Mouse (Mus musculus) lung, embryonic 15.5 days (tissue): ENCODE measurements around the gene Vezt. TPM values are rescaled to one million over a fixed set of nuclear protein-coding genes. Genes with fewer than 3 reads are reported as not detected.

Experiments
- ATAC-seq: fragments of 200-750 bp; cut with Nextera tagmentation; 2 replicates; pipeline ENCODE4 v1.8.0; 2017; ENCODE audit warnings: moderate number of reproducible peaks, borderline replicate concordance; ENCODE audit not compliant: low FRiP score, low TSS enrichment; ENCODE audit errors: extremely low read depth
- H3K27ac ChIP-seq: fragments of 300-500 bp; sonication (generic); 2 replicates; pipeline ENCODE4 v1.5.1; 2015; ENCODE audit warnings: moderate library complexity, mild to moderate bottlenecking, inconsistent platforms
- H3K27me3 ChIP-seq: fragments of 300-500 bp; sonication (generic); 2 replicates; pipeline ENCODE4 v1.6.1; 2015; ENCODE audit warnings: inconsistent platforms
- H3K36me3 ChIP-seq: fragments of 300-500 bp; sonication (generic); 2 replicates; pipeline ENCODE4 v1.6.1; 2015; ENCODE audit warnings: inconsistent platforms
- H3K4me1 ChIP-seq: fragments of 300-500 bp; sonication (generic); 2 replicates; pipeline ENCODE4 v1.6.1; 2015; ENCODE audit warnings: inconsistent platforms
- H3K4me2 ChIP-seq: fragments of 300-500 bp; sonication (generic); 2 replicates; pipeline ENCODE4 v1.6.1; 2015; ENCODE audit warnings: inconsistent platforms, mild to moderate bottlenecking, moderate library complexity
- H3K4me3 ChIP-seq: fragments of 300-500 bp; sonication (generic); 2 replicates; pipeline ENCODE4 v1.5.1; 2015; ENCODE audit warnings: mild to moderate bottlenecking, inconsistent platforms
- H3K9ac ChIP-seq: fragments of 300-500 bp; sonication (generic); 2 replicates; pipeline ENCODE4 v1.6.1; 2015; ENCODE audit warnings: inconsistent platforms
- H3K9me3 ChIP-seq: fragments of 300-500 bp; sonication (generic); 2 replicates; pipeline ENCODE4 v1.6.1; 2016; ENCODE audit warnings: inconsistent platforms
- WGBS: fragments of 180-500 bp; shearing (Covaris S2); methylation state at CpG from one replicate; pipeline ENCODE4 v1.1.7; 2015; 5-methylcytosine and 5-hydroxymethylcytosine counted together
- polyA plus RNA-seq: library from polyadenylated mRNA; unstranded; fragments of >200 nt; fragmentation: Nextera tagmentation; extraction: Ambion mirVana; gene quantifications from 2 replicates; pipeline ENCODE4 v1.2.1, GENCODE M21; 2015

The Vezt gene
- polyA plus RNA-seq, 1 experiment from 2014 or later, result 27.8 TPM

DNA sequence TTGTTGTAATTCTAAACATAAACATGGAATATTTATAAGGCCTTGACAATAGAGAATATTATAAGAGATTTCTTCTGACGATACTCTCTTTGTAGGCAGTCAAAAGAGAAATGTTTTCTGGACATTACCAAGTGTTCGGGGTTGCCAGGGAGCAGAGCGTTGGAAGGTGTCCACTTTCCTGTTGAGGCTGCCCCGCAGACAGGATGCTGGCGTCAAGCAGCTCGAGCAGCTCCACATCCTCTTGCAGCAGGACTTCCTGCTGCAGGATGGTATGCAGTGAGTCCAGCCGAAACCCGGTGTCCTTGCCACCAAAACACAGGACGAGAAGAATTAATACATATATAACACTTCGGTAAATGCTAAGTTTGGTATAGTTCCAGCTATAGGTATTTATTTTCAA is 35.4 kb downstream of the Vezt start:
- no peak overlapping the region for H3K9ac ChIP-seq
- H3K4me3 ChIP-seq, result no peak overlapping the region
- ATAC-seq, result no peak
- no peaks in the 10 kb centered on the region for H3K9me3 ChIP-seq
- H3K27me3 ChIP-seq, result no peaks in the 10 kb centered on the region
- peaks cover 68% of the 10 kb centered on the region for H3K36me3 ChIP-seq
- no peak overlapping the region for H3K4me2 ChIP-seq
- H3K27ac ChIP-seq, result no peak overlapping the region
- no peaks in the 10 kb centered on the region for H3K4me1 ChIP-seq
- 72% methylated on average over 10 of the region's 10 CpGs for WGBS

GRCm38 (mm10) chr10:93999357-93999756 is 36.3 kb downstream of the Vezt start:
- H3K9me3 ChIP-seq, result no peaks in the 10 kb centered on the region
- no peak overlapping the region for H3K27ac ChIP-seq
- ATAC-seq, result no peak
- no peak overlapping the region for H3K4me2 ChIP-seq
- peaks cover 74% of the 10 kb centered on the region for H3K36me3 ChIP-seq
- H3K4me1 ChIP-seq, result no peaks in the 10 kb centered on the region
- H3K4me3 ChIP-seq, result no peak overlapping the region
- H3K27me3 ChIP-seq, result no peaks in the 10 kb centered on the region
- no peak overlapping the region for H3K9ac ChIP-seq
- 71% methylated on average over 1 of the region's 1 CpGs for WGBS

- Histone ChIP-seq H3K4me1 (no peaks in the 10 kb centered on the region), H3K27ac (no peak overlapping the region), H3K9ac (no peak overlapping the region), H3K9me3 (no peaks in the 10 kb centered on the region), H3K4me2 (no peak overlapping the region), H3K27me3 (no peaks in the 10 kb centered on the region), H3K36me3 (peaks cover 61% of the 10 kb centered on the region), H3K4me3 (no peak overlapping the region)
- WGBS, result 100% methylated on average over 1 of the region's 1 CpGs
- no peak for ATAC-seq
Measured at GRCm38 (mm10) chr10:93995100-93995499, 40.5 kb downstream of the Vezt start.

DNA sequence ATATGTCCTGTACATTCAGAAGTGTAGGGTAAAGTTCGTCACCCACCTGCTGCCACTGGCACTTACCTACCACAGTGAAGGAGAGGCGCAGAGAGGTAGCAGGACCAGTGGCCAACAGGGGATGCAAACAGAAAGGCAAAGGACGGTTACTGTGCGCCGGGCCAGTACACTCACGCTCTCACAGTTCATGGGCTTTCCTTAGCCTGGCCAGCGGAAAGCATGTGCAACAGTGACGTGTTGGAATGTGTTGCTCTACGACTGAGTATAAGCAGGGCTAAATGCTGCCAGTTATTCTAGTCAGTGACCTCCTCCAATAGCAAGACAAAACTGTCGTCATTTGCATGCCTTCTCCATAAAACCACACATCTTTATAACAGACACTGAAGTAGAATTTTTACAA is 41.5 kb downstream of the Vezt start:
- no peak for ATAC-seq
- WGBS, result 87% methylated on average over 10 of the region's 10 CpGs
- Histone ChIP-seq H3K27me3 (no peaks in the 10 kb centered on the region), H3K4me1 (no peaks in the 10 kb centered on the region), H3K9ac (no peak overlapping the region), H3K4me2 (no peak overlapping the region), H3K9me3 (no peaks in the 10 kb centered on the region), H3K4me3 (no peak overlapping the region), H3K27ac (no peak overlapping the region), H3K36me3 (peaks cover 60% of the 10 kb centered on the region)

GRCm38 (mm10) chr10:93985357-93985756 is 50.3 kb downstream of the Vezt start:
- Histone ChIP-seq H3K9me3 (no peaks in the 10 kb centered on the region), H3K9ac (no peak overlapping the region), H3K4me3 (no peak overlapping the region), H3K4me2 (no peak overlapping the region), H3K4me1 (no peaks in the 10 kb centered on the region), H3K27ac (no peak overlapping the region), H3K36me3 (peaks cover 41% of the 10 kb centered on the region), H3K27me3 (no peaks in the 10 kb centered on the region)
- no peak for ATAC-seq

DNA sequence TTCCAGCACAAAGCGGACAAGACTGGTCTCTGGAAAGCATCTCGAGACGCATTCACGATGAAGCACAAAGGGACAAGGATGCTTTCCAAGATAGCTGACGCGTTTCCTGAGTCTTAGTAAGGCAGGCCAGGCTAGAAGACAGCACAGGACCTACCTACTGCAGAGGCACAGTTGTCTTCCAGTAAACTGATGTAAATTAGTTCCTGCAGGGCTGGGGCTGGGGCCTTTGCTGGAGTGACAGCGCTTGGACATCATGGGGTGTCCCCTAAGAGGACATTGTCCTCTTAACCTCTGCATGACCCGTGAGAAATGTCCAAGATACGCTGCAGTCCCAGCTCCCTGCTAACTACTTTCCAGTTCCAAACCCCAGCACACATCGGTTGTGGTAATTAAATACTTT is 66.3 kb downstream of the Vezt start:
- no peaks in the 10 kb centered on the region for H3K4me1 ChIP-seq
- no peaks in the 10 kb centered on the region for H3K9me3 ChIP-seq
- H3K9ac ChIP-seq, result no peak overlapping the region
- H3K4me3 ChIP-seq, result no peak overlapping the region
- no peak overlapping the region for H3K4me2 ChIP-seq
- 74% methylated on average over 10 of the region's 10 CpGs for WGBS
- H3K27ac ChIP-seq, result no peak overlapping the region
- no peaks in the 10 kb centered on the region for H3K27me3 ChIP-seq
- peaks cover 44% of the 10 kb centered on the region for H3K36me3 ChIP-seq
- no peak for ATAC-seq

DNA sequence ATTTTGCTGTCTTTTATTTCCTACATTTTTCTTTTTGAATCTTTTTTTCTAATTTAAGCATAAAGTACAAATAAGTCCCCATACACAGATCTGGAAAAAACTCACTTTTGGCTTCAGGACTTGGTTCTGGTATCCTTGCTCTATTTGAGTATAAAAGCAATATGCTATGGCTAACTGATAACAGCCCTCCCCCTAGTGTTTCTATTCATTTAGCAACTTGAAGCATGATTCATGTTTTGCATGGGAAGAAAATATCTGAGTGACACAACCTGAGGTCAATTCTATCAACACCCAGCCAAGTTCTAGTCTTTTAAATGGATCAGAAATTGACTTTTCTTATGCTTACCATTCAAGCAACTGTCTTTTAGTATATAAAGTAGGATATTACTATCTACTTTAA is 68.1 kb downstream of the Vezt start:
- Histone ChIP-seq H3K27me3 (no peaks in the 10 kb centered on the region), H3K4me2 (no peak overlapping the region), H3K4me3 (no peak overlapping the region), H3K4me1 (no peaks in the 10 kb centered on the region), H3K9ac (no peak overlapping the region), H3K9me3 (no peaks in the 10 kb centered on the region), H3K36me3 (peaks cover 26% of the 10 kb centered on the region), H3K27ac (no peak overlapping the region)
- no peak for ATAC-seq

- H3K9me3 ChIP-seq, result no peaks in the 10 kb centered on the region
- no peaks in the 10 kb centered on the region for H3K4me1 ChIP-seq
- no peak overlapping the region for H3K4me3 ChIP-seq
- no peaks in the 10 kb centered on the region for H3K27me3 ChIP-seq
- no peak overlapping the region for H3K27ac ChIP-seq
- no peaks in the 10 kb centered on the region for H3K36me3 ChIP-seq
- no peak for ATAC-seq
- H3K9ac ChIP-seq, result no peak overlapping the region
- no peak overlapping the region for H3K4me2 ChIP-seq
- 50% methylated on average over 3 of the region's 3 CpGs for WGBS
Measured at GRCm38 (mm10) chr10:93954023-93954422, 81.6 kb downstream of the Vezt start.

DNA sequence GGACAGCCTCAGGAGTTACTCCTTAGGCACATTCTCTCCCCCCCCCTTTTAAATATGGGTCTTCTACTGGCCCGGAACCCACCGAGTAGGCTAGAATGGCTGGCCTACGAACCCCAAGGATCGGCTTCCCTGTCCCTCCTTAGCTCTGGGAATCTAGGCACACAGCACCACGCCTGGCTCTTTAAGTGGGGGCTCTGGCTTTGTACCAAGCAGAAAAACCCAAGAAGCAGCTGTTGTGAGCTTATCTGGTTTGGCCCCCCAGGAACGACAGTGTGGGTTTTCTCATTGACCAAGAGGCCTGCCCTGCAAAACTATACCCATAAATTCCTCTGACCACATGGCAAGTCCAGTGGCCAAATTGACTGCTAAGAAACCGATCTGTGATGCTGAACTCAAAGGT is 82.1 kb downstream of the Vezt start:
- ATAC-seq, result no peak
- H3K4me1 ChIP-seq, result no peaks in the 10 kb centered on the region
- H3K27me3 ChIP-seq, result no peaks in the 10 kb centered on the region
- H3K9me3 ChIP-seq, result no peaks in the 10 kb centered on the region
- no peaks in the 10 kb centered on the region for H3K36me3 ChIP-seq
- 84% methylated on average over 7 of the region's 7 CpGs for WGBS
- no peak overlapping the region for H3K4me3 ChIP-seq
- no peak overlapping the region for H3K4me2 ChIP-seq
- H3K27ac ChIP-seq, result no peak overlapping the region
- no peak overlapping the region for H3K9ac ChIP-seq

DNA sequence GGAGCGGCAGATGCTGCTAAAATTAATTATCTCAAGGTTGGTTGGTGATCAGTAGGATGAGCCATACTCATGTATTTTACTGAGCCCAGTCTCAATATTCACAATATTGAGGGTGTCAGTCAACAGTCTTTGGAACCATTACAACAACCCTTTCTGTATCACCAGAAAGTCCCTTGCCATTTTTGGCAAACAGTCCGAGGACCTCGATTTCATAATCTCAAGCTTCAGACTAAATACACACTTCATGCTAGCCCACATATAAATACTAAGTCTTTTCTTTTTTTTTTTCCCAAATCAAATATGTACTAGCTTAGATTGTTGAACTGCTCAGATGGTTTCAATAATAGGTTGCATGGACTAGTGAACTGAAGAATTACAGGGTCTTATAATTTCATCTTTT is 84.6 kb downstream of the Vezt start:
- no peak for ATAC-seq
- no peaks in the 10 kb centered on the region for H3K27me3 ChIP-seq
- no peak overlapping the region for H3K4me3 ChIP-seq
- 0 out of 2 replicates have a peak, but pooled peaks cover 3% of the 10 kb centered on the region for H3K4me1 ChIP-seq
- H3K9me3 ChIP-seq, result no peaks in the 10 kb centered on the region
- no peak overlapping the region for H3K27ac ChIP-seq
- H3K36me3 ChIP-seq, result no peaks in the 10 kb centered on the region
- 63% methylated on average over 3 of the region's 3 CpGs for WGBS
- H3K9ac ChIP-seq, result no peak overlapping the region
- H3K4me2 ChIP-seq, result no peak overlapping the region

GRCm38 (mm10) chr10:93949921-93950320 is 85.7 kb downstream of the Vezt start:
- ATAC-seq, result no peak
- no peaks in the 10 kb centered on the region for H3K27me3 ChIP-seq
- H3K27ac ChIP-seq, result no peak overlapping the region
- H3K9ac ChIP-seq, result no peak overlapping the region
- peaks cover 12% of the 10 kb centered on the region; the same call in 1 of the 2 replicates for H3K4me1 ChIP-seq
- WGBS, result 90% methylated on average over 2 of the region's 2 CpGs
- H3K4me2 ChIP-seq, result no peak overlapping the region
- no peak overlapping the region for H3K4me3 ChIP-seq
- no peaks in the 10 kb centered on the region for H3K9me3 ChIP-seq
- H3K36me3 ChIP-seq, result no peaks in the 10 kb centered on the region

DNA sequence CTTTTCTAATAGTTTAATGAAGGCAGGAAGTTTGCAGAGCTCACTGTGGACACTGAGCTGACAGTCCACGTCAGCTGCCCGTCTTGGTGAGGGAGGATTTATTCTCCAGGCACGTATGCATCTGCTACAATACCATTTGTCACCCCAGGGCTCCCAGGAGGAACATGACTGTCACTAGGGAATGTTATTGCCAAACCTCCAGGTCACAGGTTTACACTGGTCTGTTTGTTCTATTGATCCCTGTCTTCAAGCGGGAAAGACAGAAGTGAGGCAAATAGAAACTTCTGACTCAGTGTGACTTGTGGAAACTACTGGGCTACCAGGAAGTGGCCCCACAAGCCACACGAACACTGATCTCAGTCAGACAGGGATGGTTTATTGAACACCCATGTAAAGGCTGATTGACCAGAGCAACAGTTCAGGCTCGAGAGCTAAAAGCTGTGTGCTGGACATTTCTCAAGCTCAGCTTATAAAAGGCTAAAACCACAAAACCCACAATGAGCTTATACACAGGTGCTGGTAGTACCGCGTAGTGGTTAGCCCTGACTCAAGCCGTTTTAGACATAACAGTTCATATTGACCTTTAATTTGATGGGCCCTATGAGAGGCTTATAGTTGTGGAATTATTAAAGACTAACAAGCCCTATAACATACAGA is 89.6 kb downstream of the Vezt start:
- Histone ChIP-seq H3K9ac (no peak overlapping the region), H3K4me2 (no peak overlapping the region), H3K4me1 (peaks cover 12% of the 10 kb centered on the region; the same call in 1 of the 2 replicates), H3K27me3 (no peaks in the 10 kb centered on the region), H3K4me3 (no peak overlapping the region), H3K27ac (no peak overlapping the region), H3K36me3 (no peaks in the 10 kb centered on the region), H3K9me3 (no peaks in the 10 kb centered on the region)
- WGBS, result 51% methylated on average over 9 of the region's 9 CpGs
- no peak; the same call in 1 of the 2 replicates for ATAC-seq

GRCm38 (mm10) chr10:93945364-93945763 is 90.3 kb downstream of the Vezt start:
- Histone ChIP-seq H3K27ac (no peak overlapping the region), H3K27me3 (no peaks in the 10 kb centered on the region), H3K9me3 (no peaks in the 10 kb centered on the region), H3K4me3 (no peak overlapping the region), H3K4me1 (peaks cover 12% of the 10 kb centered on the region; the same call in 1 of the 2 replicates), H3K4me2 (no peak overlapping the region), H3K36me3 (no peaks in the 10 kb centered on the region), H3K9ac (no peak overlapping the region)
- WGBS, result 14% methylated on average over 4 of the region's 4 CpGs
- peak; percentile 69; the same call in 1 of the 2 replicates for ATAC-seq
